Mouse (Mus musculus) C2C12 (cell line): Measurements from ENCODE around the gene Tmem26.

ENCODE experiments used
- CTCF ChIP-seq: IDR thresholded peaks from one replicate; pipeline ENCODE4 v1.5.1; 2011; ENCODE audit not compliant: control insufficient read depth, insufficient read depth, insufficient read length
- MAX ChIP-seq: IDR thresholded peaks from one replicate; pipeline ENCODE4 v1.6.1; 2011; ENCODE audit warnings: mild to moderate bottlenecking, control low read depth
- USF1 ChIP-seq: IDR thresholded peaks from one replicate; pipeline ENCODE4 v1.6.1; 2011; ENCODE audit warnings: low read depth, mild to moderate bottlenecking, control low read depth, moderate library complexity

GRCm38 (mm10) chr10:68781067-68781868 is 57.8 kb downstream of the Tmem26 start:
- TF ChIP-seq CTCF (no peak), MAX (no peak), USF1 (no peak)
